Mouse (Mus musculus) mouse embryonic stem cell (cell line): ENCODE measurements around the gene Rpf1.

ENCODE experiments used
- in situ Hi-C, 2 experiments: fragments of 300-500 bp; cut with MboI; formaldehyde crosslinking; loops; 1 replicate in 1 of 2; 3 replicates in 1 of 2; pipeline ENCODE4 v1.14.3; 2019 to 2020; ENCODE audit warnings: low sequenced_read_pairs in 2 of 2, low pct_unique_long_range_greater_than_20kb in 1 of 2, mixed read lengths in 1 of 2; ENCODE audit not compliant: unreplicated experiment in 1 of 2

Gene Rpf1

DNA sequence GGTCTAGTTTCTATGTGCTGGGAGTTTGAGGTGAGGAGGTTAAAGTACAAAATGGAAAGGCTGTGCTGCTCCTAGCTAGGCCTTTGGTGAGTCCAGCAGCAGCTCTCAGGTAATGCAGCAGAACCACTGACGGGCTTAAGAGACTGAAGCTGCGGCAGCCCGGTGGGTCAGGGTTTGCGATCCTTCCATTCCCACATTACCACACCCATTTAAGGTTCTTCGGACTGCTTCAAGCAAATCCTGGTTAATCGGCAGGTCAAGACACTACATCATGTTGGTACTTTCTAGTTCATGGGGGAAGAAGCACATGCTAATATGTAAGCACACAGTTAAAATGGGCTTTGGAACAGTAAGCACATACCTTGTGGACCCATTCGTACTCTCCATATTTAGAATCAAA, 14.5 kb downstream of the Rpf1 start:
- in situ Hi-C loops, result no loop called here

DNA sequence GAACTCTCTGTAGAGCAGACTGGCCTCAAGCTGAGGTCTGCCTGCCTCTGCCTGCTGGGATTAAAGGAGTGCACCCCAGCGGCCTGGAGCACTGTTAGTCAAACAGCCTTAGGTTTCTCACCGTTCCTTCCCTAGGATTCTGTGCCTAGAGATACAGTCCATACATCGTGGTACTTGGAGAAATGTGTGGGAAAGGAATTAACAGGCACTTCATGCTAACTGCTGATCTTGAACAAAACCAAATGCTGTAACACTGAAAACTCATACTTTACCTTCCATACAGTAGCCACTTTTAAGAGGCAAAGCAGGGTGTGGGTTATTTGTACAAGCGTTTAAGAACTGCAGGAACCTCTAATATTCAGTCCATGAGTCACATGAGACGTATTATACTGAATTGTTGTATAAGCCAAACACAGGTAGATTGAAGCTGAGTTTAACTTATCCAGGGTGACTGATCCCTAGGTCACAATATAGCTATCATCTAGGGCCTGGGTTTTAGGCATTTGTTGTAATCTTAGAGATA, 19.6 kb downstream of the Rpf1 start:
- in situ Hi-C loops, result no loop called here

DNA sequence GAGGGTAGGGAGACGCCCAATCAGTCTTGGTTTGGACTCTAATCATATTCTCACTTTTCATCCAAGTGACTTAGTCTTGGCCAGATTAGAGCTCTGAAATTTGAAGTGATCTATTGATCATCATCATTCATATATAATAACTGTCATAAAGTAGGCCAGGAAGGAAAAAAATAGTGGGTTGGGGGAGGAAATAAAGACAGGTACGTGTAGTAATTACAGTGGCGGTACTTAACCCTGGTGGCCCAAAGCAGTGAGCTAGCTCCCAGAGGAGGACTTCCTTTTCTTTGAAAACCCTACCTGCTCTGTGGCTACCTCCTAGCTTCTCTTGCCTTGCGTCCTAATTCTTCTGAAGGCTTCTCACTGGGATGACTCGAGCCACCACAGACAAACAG, 20.4 kb downstream of the Rpf1 start:
- in situ Hi-C loops, result no loop called here

DNA sequence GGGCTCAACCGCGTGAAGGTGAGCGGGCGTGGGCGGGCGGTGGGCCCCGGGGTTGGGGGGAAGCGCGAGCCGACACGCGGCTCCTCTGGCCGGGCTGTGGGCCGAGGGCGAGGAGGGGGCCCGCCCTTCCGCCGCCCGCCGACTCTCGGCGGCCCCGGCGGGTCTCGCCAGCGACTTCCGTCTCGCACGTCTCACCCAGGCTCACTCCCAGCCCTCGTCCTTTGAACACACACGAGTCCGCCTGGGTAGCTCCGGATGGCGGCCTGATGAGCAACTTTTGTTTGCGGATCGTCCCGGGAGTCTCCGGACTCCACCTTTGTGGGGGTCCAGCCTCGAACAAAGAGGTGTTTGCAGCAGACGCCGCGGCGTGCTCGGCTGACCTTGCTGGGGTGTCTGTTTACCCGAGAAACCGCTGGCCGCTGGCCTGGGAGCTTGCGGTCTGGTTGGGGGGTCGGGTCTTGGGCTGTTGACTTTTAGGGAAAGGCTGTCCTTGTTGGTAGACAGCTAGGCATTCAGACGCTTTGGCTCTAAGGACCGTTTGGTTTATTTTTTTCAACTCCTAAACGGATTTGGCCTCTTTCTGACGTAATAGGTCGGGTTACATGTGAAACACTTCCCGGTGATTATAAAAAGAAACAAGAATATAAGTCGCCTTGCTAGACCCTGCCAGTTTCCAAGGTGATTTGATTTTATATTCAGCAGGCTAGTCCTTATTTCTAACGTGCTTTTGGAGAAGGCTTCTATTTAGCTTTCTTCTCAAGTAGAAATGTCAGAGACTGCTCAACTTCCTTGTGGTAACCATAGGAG, 21.0 kb downstream of the Rpf1 start:
- in situ Hi-C loops, result no loop called here

DNA sequence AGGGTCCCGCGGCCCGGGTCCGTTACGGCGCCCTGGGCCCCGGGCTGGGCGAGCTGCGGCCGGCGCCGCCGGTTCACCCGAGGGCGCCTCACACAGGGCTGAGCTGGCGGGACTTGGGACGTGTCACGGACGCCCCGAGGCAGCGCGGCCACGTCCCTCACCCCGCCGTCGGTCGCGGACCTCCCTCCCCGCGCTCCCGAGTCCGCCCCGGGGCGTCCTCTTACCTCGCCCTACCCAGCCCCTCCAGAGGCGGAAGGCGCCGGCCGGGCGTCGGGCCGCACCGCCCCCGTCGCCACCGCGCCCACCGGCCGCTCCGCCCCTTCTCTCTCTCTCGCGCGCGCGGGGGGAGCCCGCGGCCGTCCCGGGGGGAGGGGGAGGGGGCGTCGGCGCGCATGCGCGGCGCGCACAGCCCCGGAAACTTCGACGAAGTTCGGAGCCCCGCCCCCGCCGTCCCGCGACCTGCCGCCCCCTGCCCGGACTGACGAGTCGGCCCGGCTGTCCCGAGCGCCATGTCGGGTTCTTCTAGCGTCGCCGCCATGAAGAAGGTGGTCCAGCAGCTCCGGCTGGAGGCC, 21.7 kb downstream of the Rpf1 start, which contains the start of the genes Spata1 and Gng5:
Spata1 (minus strand) TSS at position 323 of the 572 bp plus-strand sequence.
Gng5 (plus strand) TSS at position 377 of the 572 bp plus-strand sequence.
- in situ Hi-C loops, result no loop called here

DNA sequence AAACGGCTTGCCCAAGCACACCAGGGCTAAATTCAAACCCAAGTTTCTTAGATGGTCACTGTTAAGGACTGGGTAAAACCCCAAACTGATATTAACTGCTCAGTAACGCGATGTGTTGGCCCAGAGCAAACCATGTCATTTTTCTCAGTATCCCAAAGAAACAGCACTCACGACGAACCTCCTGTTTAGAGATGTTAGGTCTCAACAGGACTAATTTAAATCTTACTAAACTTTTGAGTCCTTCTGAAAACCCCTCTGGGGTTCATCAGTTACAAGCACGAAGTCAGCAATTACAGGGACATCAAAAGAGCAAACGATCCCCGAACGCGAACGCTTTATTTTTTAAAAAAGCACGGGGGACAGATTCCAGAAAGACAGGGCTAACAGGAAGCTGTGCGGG, 22.2 kb downstream of the Rpf1 start:
- in situ Hi-C loops, result no loop called here

DNA sequence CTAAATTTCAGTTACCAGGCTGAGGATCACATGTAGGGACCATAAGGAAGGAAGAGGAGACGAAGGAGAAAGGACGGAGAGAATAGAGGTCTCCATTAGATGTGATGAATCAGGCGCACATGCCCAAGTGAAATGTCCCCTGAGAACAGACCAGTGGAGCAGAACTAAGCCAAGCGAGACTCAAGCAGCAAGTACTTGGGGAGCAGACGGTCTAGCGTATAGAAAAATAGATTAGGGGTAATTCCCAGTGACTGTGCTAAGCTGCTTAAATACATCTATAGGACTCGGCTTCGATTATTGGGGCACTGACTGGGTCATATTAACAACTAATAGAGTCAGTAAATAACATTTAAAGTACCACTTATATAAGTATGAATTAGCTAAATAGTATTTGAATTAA, 26.3 kb downstream of the Rpf1 start:
- in situ Hi-C loops, result no loop called here

DNA sequence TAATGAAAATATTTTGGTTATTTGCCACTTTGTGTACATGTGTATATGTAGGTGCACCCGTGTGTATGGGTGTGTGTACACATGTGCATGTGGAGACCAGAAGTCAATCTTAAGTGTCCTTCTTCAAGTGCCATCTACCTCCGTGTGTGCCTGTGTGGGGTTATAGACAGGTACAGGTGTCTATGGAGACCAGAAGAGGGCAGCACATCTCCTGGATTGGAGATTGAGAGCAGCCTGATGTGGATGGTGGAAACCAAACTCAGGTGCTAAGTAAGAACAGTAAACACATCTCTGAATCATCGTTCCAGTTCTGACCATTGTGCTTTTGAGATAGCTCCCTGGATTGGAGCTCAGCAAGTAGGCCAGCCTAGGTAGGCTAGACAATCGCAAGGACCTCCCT, 34.8 kb downstream of the Rpf1 start:
- in situ Hi-C loops, result loop anchor here in 1 of 2 experiments (10.0 kb wide), 1 partner anchor 142 kb away; no protein-coding TSS in a partner anchor

DNA sequence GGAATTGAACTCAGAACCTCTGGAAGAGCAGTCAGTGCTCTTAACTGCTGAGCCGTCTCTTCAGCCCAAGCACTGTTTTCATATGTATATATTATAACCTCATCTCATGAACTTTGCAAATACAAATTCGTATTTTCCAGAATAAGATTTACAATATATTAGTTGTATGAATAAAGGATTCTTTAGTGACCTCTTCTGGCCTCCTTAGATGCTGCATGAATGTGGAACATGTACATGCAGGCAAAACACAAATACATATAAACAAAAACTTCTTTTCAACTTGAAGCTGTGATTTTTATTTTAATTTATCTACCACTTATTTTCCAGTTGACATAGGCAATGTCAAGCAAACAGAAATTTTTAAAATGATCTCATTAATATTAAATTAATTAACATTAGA, 39.2 kb downstream of the Rpf1 start:
- in situ Hi-C loops, result loop anchor here in 1 of 2 experiments (10.0 kb wide), 1 partner anchor 137 kb away; no protein-coding TSS in a partner anchor

DNA sequence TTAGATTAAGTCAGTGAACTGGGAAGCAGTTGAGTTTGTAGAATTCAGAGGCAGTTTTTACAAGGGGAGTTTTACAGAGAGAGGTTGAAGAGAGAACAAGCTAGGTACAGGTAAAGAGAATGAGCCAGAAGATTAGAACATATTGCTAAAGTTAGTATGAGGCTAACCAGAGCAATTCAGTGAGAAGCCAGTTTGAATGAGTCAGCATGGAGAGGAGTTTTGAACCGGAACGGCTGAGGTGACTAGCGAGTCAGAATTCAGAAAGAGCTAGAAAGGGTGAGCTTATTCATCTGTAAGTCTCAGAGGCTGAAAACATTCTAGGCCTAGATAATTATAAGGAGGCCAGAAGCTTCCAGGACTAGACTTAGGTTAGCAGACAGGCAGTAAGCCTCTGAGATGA, 46.8 kb downstream of the Rpf1 start:
- in situ Hi-C loops, result no loop called here

DNA sequence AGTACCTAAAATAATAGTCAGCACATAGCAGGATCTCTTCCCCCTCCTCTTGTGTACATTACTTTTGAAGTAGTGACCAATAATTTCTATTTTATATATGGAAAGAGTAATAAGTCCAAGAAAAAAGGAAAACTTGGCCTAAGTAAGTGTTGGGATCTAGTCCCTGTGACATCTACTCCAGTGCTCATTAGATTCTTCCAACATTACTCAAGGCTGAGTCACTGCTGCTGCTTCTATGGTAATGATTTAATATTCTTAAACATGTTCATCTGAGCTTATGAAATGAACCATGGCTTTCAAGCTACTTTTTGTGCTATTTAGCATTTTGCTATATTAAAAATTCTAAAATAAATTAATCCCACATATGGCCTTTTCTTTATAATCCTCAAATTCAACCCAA, 47.5 kb downstream of the Rpf1 start:
- in situ Hi-C loops, result no loop called here

DNA sequence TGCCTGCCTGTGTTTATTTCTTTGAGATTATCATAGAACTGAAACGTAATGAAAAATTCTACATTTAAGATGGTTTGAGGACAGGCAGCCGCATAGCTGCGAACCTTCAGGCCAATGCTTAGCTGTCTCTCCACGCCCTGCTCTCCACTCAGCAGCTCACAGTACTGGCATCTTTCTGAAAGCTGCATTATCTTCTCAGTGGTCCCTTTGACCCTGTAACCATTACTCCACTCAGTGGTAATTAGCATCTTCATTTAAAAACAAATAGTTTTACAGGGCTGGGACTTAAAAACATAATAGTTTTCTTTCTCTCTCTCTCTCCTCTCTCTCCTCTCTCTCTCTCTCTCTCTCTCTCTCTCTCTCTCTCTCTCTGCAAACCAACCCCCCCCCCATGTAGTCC, 48.6 kb downstream of the Rpf1 start:
- in situ Hi-C loops, result no loop called here

DNA sequence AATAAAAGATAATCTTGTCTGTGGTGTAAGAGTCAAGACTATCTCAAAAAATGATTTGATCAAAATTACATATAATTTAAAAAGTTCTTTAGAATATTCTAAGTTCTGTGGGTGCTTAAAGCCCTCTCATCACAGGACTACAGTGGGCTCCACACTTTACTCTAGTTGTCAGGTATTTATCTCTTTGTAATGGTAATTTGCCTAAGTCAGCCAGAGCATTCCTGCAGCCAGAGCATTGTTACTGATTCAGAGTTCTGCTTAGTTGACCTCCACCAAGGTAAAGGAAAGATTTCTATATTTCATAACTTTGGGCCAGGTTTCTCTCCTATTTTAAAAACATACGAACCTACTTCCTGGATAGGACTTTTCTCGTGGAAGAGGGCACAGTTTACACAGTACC, 52.0 kb downstream of the Rpf1 start:
- in situ Hi-C loops, result no loop called here

DNA sequence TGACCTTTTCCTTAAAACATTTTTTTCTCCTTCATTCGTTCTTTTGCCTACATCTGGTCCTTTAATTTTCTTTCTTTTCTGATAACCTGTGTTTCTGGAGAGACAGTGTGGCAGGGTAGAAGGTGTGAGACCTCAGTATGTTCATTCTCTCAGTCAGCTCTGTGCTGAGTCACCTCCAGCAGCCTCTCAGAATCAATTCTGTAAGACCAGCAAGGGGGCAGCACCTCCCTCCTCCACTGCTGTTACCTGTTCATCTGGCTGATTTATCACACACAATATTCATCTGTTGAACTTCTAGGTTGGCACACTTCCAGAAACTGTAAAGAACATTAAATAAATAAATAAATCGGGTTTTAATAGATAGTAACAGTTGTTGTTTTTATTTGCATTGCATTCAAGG, 58.3 kb downstream of the Rpf1 start:
- in situ Hi-C loops, result no loop called here
